Mouse (Mus musculus): ENCODE measurements around the gene Dusp15.

The Dusp15 gene

GRCm38 (mm10) chr2:152906274-152907037 lies 45.0 kb downstream of the Dusp15 start:
- no peak for DNase-seq (ENCODE audit: low spot score in 2 of 2)

DNA sequence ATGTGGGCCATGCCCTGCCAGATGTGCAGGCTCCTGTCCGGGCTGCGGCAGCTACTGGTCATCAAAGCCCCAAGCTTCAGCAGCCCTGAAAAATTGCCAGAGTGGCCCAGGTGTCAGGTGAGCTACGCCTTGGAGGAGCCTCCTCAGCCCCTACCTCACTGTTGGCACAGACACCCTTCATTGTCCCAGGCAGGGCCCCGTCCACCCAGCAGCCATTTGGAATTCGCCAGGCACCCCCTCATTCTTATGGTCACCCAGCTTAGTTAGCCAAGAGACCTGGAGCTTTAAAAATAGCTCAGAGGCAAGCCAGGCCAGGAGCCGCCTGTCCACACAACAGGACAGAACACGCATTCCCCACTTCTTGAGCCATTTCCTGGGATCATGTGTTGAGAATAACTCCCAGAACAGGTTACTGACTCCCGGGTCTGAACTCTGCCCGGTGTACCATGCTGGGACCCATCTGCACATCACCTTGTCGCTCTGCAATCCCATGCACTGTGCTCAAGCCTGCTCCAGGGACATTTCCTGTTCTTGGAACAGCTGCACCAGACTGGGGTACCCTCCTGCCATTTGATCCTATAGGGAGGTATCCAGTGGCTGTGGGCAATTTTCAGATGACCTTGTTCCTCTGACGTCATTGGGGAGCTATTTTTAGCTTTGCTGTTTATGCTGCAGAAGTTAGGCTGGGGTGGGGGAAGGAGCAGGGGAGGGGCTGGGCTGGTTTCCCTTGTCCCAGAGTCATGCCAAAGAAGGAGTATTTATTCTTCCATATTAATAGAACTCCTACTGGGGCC lies 46.3 kb downstream of the Dusp15 start:
- no peak for DNase-seq (ENCODE audit: low spot score in 2 of 2)

GRCm38 (mm10) chr2:152904127-152904643 lies 47.3 kb downstream of the Dusp15 start:
- no peak for DNase-seq (ENCODE audit: low spot score in 2 of 2)

- no peak for DNase-seq (ENCODE audit: low spot score in 2 of 2)
These were observed 47.9 kb downstream of the Dusp15 start for GRCm38 (mm10) chr2:152903586-152903985.

- DNase-seq (ENCODE audit: low spot score in 2 of 2) = no peak
These were observed 48.8 kb downstream of the Dusp15 start for GRCm38 (mm10) chr2:152902658-152903057.

DNA sequence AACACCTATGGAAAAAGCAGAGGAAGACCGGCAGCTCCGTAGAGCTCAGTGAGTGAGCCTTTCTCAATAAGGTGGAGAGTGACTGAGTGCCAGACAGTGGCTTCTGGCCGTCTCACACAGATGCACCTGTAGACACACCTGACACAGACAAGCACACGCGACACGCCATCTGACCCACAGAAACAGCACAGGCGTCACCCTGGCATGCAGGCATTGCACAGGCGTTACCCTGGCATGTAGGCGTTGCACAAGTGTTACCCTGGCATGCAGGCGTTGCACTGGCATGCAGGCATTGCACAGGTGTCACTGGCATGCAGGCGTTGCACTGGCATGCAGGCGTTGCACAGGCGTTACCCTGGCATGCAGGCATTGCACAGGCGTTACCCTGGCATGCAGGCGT lies 50.2 kb downstream of the Dusp15 start:
- DNase-seq (ENCODE audit: low spot score in 2 of 2) = no peak

DNA sequence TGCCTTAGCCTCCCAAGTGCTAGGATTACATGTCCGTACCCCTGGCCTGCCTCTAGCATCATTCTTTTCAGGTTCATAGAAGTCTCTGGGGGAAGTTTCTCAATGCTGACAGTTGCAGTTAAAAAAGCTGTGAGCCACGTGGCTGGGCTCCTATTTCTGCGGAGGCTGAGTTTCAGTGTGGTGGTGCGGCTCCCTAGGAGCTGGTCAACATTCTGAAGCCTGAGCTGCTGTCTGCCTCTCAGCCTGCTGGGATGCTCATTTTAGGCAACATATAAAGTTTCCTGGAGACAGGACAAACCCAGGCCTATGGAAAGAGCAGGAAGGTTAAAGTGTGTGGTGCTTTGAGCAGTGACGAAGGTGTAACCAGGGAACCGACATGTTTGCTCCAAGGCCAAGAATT lies 52.5 kb downstream of the Dusp15 start:
- DNase-seq (ENCODE audit: low spot score in 2 of 2) = no peak

- DNase-seq (ENCODE audit: low spot score in 2 of 2) = no peak
These were observed 54.6 kb downstream of the Dusp15 start for GRCm38 (mm10) chr2:152896926-152897325.

- no peak for DNase-seq (ENCODE audit: low spot score in 2 of 2)
These were observed 55.7 kb downstream of the Dusp15 start for GRCm38 (mm10) chr2:152895834-152896233.
